Mouse (Mus musculus): ENCODE data around the gene Atp5d. TPM values are rescaled to one million over a fixed set of nuclear protein-coding genes. Genes with fewer than 3 reads are reported as not detected.
"Not testable (repeated sequence)": the region's sequence is repeated elsewhere in the genome, so short reads cannot be mapped to it uniquely, and the experiment has no call there.

Atp5d gene
- total RNA-seq, 2 experiments from 2014 or later: 34.7 to 161 TPM

- ATAC-seq (ENCODE audit: poor library complexity, severe bottlenecking): peak; percentile 65
Observed at GRCm38 (mm10) chr10:80164998-80165344, 26.5 kb downstream of the Atp5d start.

- no peak for ATAC-seq (ENCODE audit: poor library complexity, severe bottlenecking)
Observed at GRCm38 (mm10) chr10:80165392-80166128, 27.1 kb downstream of the Atp5d start, which contains the start of gene Cirbp. Gene Cirbp, plus strand, starts transcription at chr10:80165985.

GRCm38 (mm10) chr10:80166136-80166535 is 27.7 kb downstream of the Atp5d start:
- not testable (repeated sequence) for ATAC-seq (ENCODE audit: poor library complexity, severe bottlenecking)

GRCm38 (mm10) chr10:80167460-80168037 is 29.1 kb downstream of the Atp5d start:
- peak; percentile 76 for ATAC-seq (ENCODE audit: poor library complexity, severe bottlenecking)

GRCm38 (mm10) chr10:80168038-80168661 is 29.7 kb downstream of the Atp5d start:
- peak; percentile 23 for ATAC-seq (ENCODE audit: poor library complexity, severe bottlenecking)

- ATAC-seq (ENCODE audit: poor library complexity, severe bottlenecking): no peak
Observed at GRCm38 (mm10) chr10:80169070-80169469, 30.6 kb downstream of the Atp5d start.

- no peak for ATAC-seq (ENCODE audit: poor library complexity, severe bottlenecking)
Observed at GRCm38 (mm10) chr10:80169651-80170050, 31.2 kb downstream of the Atp5d start.

- no peak for ATAC-seq (ENCODE audit: poor library complexity, severe bottlenecking)
Observed at GRCm38 (mm10) chr10:80170052-80170451, 31.6 kb downstream of the Atp5d start.

- no peak for ATAC-seq (ENCODE audit: poor library complexity, severe bottlenecking)
Observed at GRCm38 (mm10) chr10:80170601-80171021, 32.2 kb downstream of the Atp5d start.

- ATAC-seq (ENCODE audit: poor library complexity, severe bottlenecking): no peak
Observed at GRCm38 (mm10) chr10:80171252-80171651, 32.8 kb downstream of the Atp5d start.

GRCm38 (mm10) chr10:80171760-80172526 is 33.5 kb downstream of the Atp5d start:
- ATAC-seq (ENCODE audit: poor library complexity, severe bottlenecking): no peak

GRCm38 (mm10) chr10:80172527-80173292 is 34.3 kb downstream of the Atp5d start, which contains the start of gene 1600002K03Rik:
Gene 1600002K03Rik, plus strand, starts transcription at chr10:80172944.
- peak; percentile 86 for ATAC-seq (ENCODE audit: poor library complexity, severe bottlenecking)

GRCm38 (mm10) chr10:80173358-80173757 is 34.9 kb downstream of the Atp5d start:
- no peak for ATAC-seq (ENCODE audit: poor library complexity, severe bottlenecking)

GRCm38 (mm10) chr10:80173955-80174640 is 35.7 kb downstream of the Atp5d start:
- no peak for ATAC-seq (ENCODE audit: poor library complexity, severe bottlenecking)

GRCm38 (mm10) chr10:80174705-80175104 is 36.3 kb downstream of the Atp5d start:
- ATAC-seq (ENCODE audit: poor library complexity, severe bottlenecking): 0 out of 2 replicates have a peak, but pooled peaks have one; percentile 37

- 0 out of 2 replicates have a peak, but pooled peaks have one; percentile 21 for ATAC-seq (ENCODE audit: poor library complexity, severe bottlenecking)
Observed at GRCm38 (mm10) chr10:80175536-80176269, 37.3 kb downstream of the Atp5d start.

- ATAC-seq (ENCODE audit: poor library complexity, severe bottlenecking): no peak
Observed at GRCm38 (mm10) chr10:80176270-80176834, 37.9 kb downstream of the Atp5d start.

GRCm38 (mm10) chr10:80177441-80178279 is 39.2 kb downstream of the Atp5d start:
- no peak for ATAC-seq (ENCODE audit: poor library complexity, severe bottlenecking)

All from megakaryocyte, adult 5-6 weeks (primary cell).